Mouse (Mus musculus) intestine, postnatal 0 days (tissue): Measurements from ENCODE around the gene Tmtc4. TPM values are rescaled to one million over a fixed set of nuclear protein-coding genes. Genes with fewer than 3 reads are reported as not detected.

ENCODE experiments used
- ATAC-seq: fragments of 200-750 bp; cut with Nextera tagmentation; 2 replicates; pipeline ENCODE4 v1.8.0; 2017; ENCODE audit warnings: mild to moderate bottlenecking, moderate TSS enrichment, moderate library complexity
- H3K27ac ChIP-seq: fragments of 300-500 bp; sonication (generic); 2 replicates; pipeline ENCODE4 v1.5.1; 2014; ENCODE audit warnings: mild to moderate bottlenecking, low read depth, low read length, moderate library complexity
- H3K27me3 ChIP-seq: fragments of 300-500 bp; sonication (generic); replicated peaks from 2 replicates; pipeline ENCODE4 v1.6.1; 2014; ENCODE audit warnings: low read length, mixed read lengths; ENCODE audit not compliant: control insufficient read depth, insufficient read depth
- H3K36me3 ChIP-seq: fragments of 300-500 bp; sonication (generic); 2 replicates; pipeline ENCODE4 v1.6.1; 2014; ENCODE audit warnings: mild to moderate bottlenecking, moderate library complexity; ENCODE audit not compliant: control insufficient read depth, insufficient read depth
- H3K4me1 ChIP-seq: fragments of 300-500 bp; sonication (generic); replicated peaks from 2 replicates; pipeline ENCODE4 v1.6.1; 2014; ENCODE audit warnings: antibody characterized with exemption, low read length, mixed read lengths; ENCODE audit not compliant: control insufficient read depth, insufficient read depth
- H3K4me2 ChIP-seq: fragments of 300-500 bp; sonication (generic); replicated peaks from 2 replicates; pipeline ENCODE4 v1.6.1; 2014; ENCODE audit warnings: low read depth, mild to moderate bottlenecking, moderate library complexity
- H3K4me3 ChIP-seq: fragments of 300-500 bp; sonication (generic); 2 replicates; pipeline ENCODE4 v1.5.1; 2014; ENCODE audit warnings: low read depth, low read length
- H3K9ac ChIP-seq: fragments of 300-500 bp; sonication (generic); 2 replicates; pipeline ENCODE4 v1.6.1; 2014; ENCODE audit warnings: mild to moderate bottlenecking, low read depth, low read length
- H3K9me3 ChIP-seq: fragments of 300-500 bp; sonication (generic); 2 replicates; pipeline ENCODE4 v1.6.1; 2016; ENCODE audit warnings: mixed run types; ENCODE audit not compliant: control insufficient read depth
- CTCF ChIP-seq: sonication (generic); IDR thresholded peaks from 2 replicates; pipeline ENCODE4 v1.5.1; 2016; ENCODE audit warnings: low read depth, mild to moderate bottlenecking, control low read depth, antibody characterized with exemption, moderate library complexity
- WGBS: fragments of 180-500 bp; shearing (Covaris S2); extraction: QIAGEN DNeasy Blood & Tissue Kit; methylation state at CpG from one replicate; pipeline ENCODE4 v1.1.7; 2014; 5-methylcytosine and 5-hydroxymethylcytosine counted together
- polyA plus RNA-seq: library from polyadenylated mRNA; unstranded; fragments of >200 nt; fragmentation: Nextera tagmentation; extraction: Ambion mirVana; gene quantifications from 2 replicates; pipeline ENCODE4 v1.2.1, GENCODE M21; 2015

Tmtc4 gene
- polyA plus RNA-seq, 1 experiment from 2014 or later: 7.4 TPM

DNA sequence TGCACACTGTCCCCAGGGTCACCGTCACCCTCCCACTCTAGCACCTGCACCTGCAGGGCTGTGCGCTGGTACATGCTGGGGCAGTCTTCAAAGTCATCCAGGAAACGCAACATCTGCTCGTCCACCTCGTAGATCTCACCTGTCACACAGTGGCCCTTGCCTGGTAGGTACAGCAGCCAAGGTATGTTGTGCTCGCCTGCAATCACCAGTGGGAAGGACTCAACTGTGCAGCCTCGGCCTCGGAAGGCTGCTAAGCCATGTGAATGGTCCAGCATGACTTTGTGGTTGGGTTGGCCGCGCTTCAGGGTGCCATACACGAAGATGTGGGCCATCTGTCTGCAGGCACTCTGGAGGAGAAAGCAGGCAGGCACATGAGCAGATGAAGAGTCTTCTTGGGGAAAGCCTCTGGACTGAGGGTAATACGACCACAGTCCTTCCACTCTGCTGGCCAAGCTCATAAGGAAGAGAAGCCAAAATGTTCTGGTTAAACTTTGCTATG, 92.3 kb downstream of the Tmtc4 start:
- Histone ChIP-seq H3K27me3 (no peaks in the 10 kb centered on the region), H3K4me3 (no peak overlapping the region), H3K4me2 (no peak overlapping the region), H3K9ac (no peak overlapping the region), H3K4me1 (no peaks in the 10 kb centered on the region), H3K36me3 (peaks cover 31% of the 10 kb centered on the region), H3K27ac (no peak overlapping the region), H3K9me3 (no peaks in the 10 kb centered on the region)
- ATAC-seq: no peak
- TF ChIP-seq CTCF: no peak
- WGBS: 90% methylated on average over 12 of the region's 12 CpGs

- no peak overlapping the region for H3K4me2 ChIP-seq
- H3K36me3 ChIP-seq: peaks cover 45% of the 10 kb centered on the region
- no peak overlapping the region for H3K9ac ChIP-seq
- H3K27me3 ChIP-seq: no peaks in the 10 kb centered on the region
- no peaks in the 10 kb centered on the region for H3K4me1 ChIP-seq
- TF ChIP-seq CTCF: no peak
- no peaks in the 10 kb centered on the region for H3K9me3 ChIP-seq
- H3K27ac ChIP-seq: no peak overlapping the region
- WGBS: 89% methylated on average over 1 of the region's 1 CpGs
- no peak for ATAC-seq
- no peak overlapping the region for H3K4me3 ChIP-seq
Observed at GRCm38 (mm10) chr14:122888480-122888872, 95.4 kb downstream of the Tmtc4 start.

GRCm38 (mm10) chr14:122887702-122888479, 95.9 kb downstream of the Tmtc4 start:
- 91% methylated on average over 3 of the region's 3 CpGs for WGBS

DNA sequence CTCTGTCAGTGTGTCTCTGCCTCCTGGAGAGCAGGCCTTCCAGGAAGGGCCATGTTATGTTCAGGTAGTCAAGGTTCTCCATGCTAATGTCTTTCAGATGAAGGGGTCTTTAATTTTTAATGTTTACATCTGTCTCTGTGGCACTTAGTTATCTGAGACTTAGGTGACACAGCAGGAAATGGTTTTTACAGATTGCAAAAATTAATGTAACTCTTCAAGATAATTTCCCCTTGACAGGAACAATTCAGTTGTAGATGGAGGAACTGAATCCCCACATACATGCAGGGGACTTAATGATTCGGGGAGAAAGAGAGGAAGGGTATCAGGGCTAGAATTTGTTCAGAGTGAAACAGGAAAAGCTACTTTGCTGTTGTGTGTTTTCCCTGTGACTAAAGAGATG, 96.6 kb downstream of the Tmtc4 start:
- Histone ChIP-seq H3K9me3 (no peaks in the 10 kb centered on the region), H3K36me3 (peaks cover 41% of the 10 kb centered on the region; the same call in 1 of the 2 replicates), H3K9ac (no peak overlapping the region), H3K4me1 (no peaks in the 10 kb centered on the region), H3K4me2 (no peak overlapping the region), H3K27ac (no peak overlapping the region), H3K27me3 (no peaks in the 10 kb centered on the region), H3K4me3 (no peak overlapping the region)
- WGBS: 85% methylated on average over 1 of the region's 1 CpGs
- TF ChIP-seq CTCF: no peak
- ATAC-seq: no peak

More at GRCm38 (mm10) chr14:122887702-122888479, 95.9 kb downstream of the Tmtc4 start:
- no peak for ATAC-seq
- Histone ChIP-seq H3K4me2 (no peak overlapping the region), H3K4me3 (no peak overlapping the region), H3K27ac (no peak overlapping the region), H3K9ac (no peak overlapping the region), H3K9me3 (no peaks in the 10 kb centered on the region), H3K27me3 (no peaks in the 10 kb centered on the region), H3K4me1 (no peaks in the 10 kb centered on the region), H3K36me3 (peaks cover 41% of the 10 kb centered on the region; the same call in 1 of the 2 replicates)
- TF ChIP-seq CTCF: no peak

- Histone ChIP-seq H3K4me3 (no peak overlapping the region), H3K4me1 (no peaks in the 10 kb centered on the region), H3K4me2 (no peak overlapping the region), H3K36me3 (peaks cover 28% of the 10 kb centered on the region; the same call in 1 of the 2 replicates), H3K9ac (no peak overlapping the region), H3K27ac (no peak overlapping the region), H3K27me3 (no peaks in the 10 kb centered on the region), H3K9me3 (no peaks in the 10 kb centered on the region)
- 88% methylated on average over 7 of the region's 7 CpGs for WGBS
- TF ChIP-seq CTCF: no peak
- no peak for ATAC-seq
Observed at GRCm38 (mm10) chr14:122885893-122886292, 97.9 kb downstream of the Tmtc4 start.

- 56% methylated on average over 10 of the region's 10 CpGs for WGBS
- peaks cover 20% of the 10 kb centered on the region; the same call in 1 of the 2 replicates for H3K36me3 ChIP-seq
- no peak overlapping the region for H3K9ac ChIP-seq
- no peak overlapping the region for H3K27ac ChIP-seq
- ATAC-seq: 0 out of 2 replicates have a peak, but pooled peaks have one; percentile 28
- no peaks in the 10 kb centered on the region for H3K27me3 ChIP-seq
- TF ChIP-seq CTCF: no peak
- no peaks in the 10 kb centered on the region for H3K9me3 ChIP-seq
- H3K4me2 ChIP-seq: no peak overlapping the region
- H3K4me3 ChIP-seq: no peak overlapping the region
- no peaks in the 10 kb centered on the region for H3K4me1 ChIP-seq
Observed at GRCm38 (mm10) chr14:122883821-122884584, 99.8 kb downstream of the Tmtc4 start.
